Mouse (Mus musculus) neural tube, embryonic 14.5 days (tissue): ENCODE data around the gene Ntmt1. TPM values are rescaled to one million over a fixed set of nuclear protein-coding genes. Genes with fewer than 3 reads are reported as not detected.
A peak's percentile ranks its signal among the peaks of the same experiment; 100 is the strongest.

Source experiments
- ATAC-seq: fragments of 200-750 bp; cut with Nextera tagmentation; 2 replicates; pipeline ENCODE4 v1.8.0; 2017; ENCODE audit warnings: low read depth, mild to moderate bottlenecking, moderate TSS enrichment, moderate library complexity
- H3K27ac ChIP-seq: fragments of 300-500 bp; sonication (generic); 2 replicates; pipeline ENCODE4 v1.5.1; 2014; ENCODE audit warnings: low read depth, mild to moderate bottlenecking, control low read depth, low read length, moderate library complexity, mixed read lengths
- H3K27me3 ChIP-seq: fragments of 300-500 bp; sonication (generic); 2 replicates; pipeline ENCODE4 v1.6.1; 2014; ENCODE audit warnings: low read length; ENCODE audit not compliant: control insufficient read depth, insufficient read depth
- H3K36me3 ChIP-seq: fragments of 300-500 bp; sonication (generic); 2 replicates; pipeline ENCODE4 v1.6.1; 2014; ENCODE audit warnings: low read length, mixed read lengths; ENCODE audit not compliant: control insufficient read depth, insufficient read depth
- H3K4me1 ChIP-seq: fragments of 300-500 bp; sonication (generic); 2 replicates; pipeline ENCODE4 v1.6.1; 2014; ENCODE audit warnings: low read length; ENCODE audit not compliant: control insufficient read depth, insufficient read depth
- H3K4me2 ChIP-seq: fragments of 300-500 bp; sonication (generic); 2 replicates; pipeline ENCODE4 v1.6.1; 2014; ENCODE audit warnings: mild to moderate bottlenecking, low read depth, low read length, control low read depth
- H3K4me3 ChIP-seq: fragments of 300-500 bp; sonication (generic); 2 replicates; pipeline ENCODE4 v1.5.1; 2014; ENCODE audit warnings: low read depth, low read length, control low read depth, mixed read lengths
- H3K9ac ChIP-seq: fragments of 300-500 bp; sonication (generic); replicated peaks from 2 replicates; pipeline ENCODE4 v1.6.1; 2014; ENCODE audit warnings: low read depth, mild to moderate bottlenecking, control low read depth, low read length, mixed read lengths
- H3K9me3 ChIP-seq: fragments of 300-500 bp; sonication (generic); 2 replicates; pipeline ENCODE4 v1.6.1; 2016; ENCODE audit warnings: low read length; ENCODE audit not compliant: control insufficient read depth
- WGBS: fragments of 180-500 bp; shearing (Covaris S2); extraction: QIAGEN DNeasy Blood & Tissue Kit; methylation state at CpG from one replicate; pipeline ENCODE4 v1.1.7; 2014; 5-methylcytosine and 5-hydroxymethylcytosine counted together
- polyA plus RNA-seq: library from polyadenylated mRNA; unstranded; fragments of >200 nt; fragmentation: Nextera tagmentation; extraction: Ambion mirVana; gene quantifications from 2 replicates; pipeline ENCODE4 v1.2.1, GENCODE M21; 2014

Gene Ntmt1
- polyA plus RNA-seq, 1 experiment from 2014 or later = 112 TPM

- WGBS = 1% methylated on average over 78 of the region's 80 CpGs
- no peaks in the 10 kb centered on the region for H3K36me3 ChIP-seq
- no peak for ATAC-seq
These were observed 37.8 kb downstream of the Ntmt1 start for GRCm38 (mm10) chr2:30845152-30846070.

GRCm38 (mm10) chr2:30846236-30846635, 38.6 kb downstream of the Ntmt1 start:
- Histone ChIP-seq H3K4me1 (peaks cover 3% of the 10 kb centered on the region; the same call in 1 of the 2 replicates), H3K9ac (no peak overlapping the region), H3K36me3 (no peaks in the 10 kb centered on the region), H3K4me2 (0 out of 2 replicates have a peak overlapping the region, but pooled peaks have one; percentile 62), H3K9me3 (no peaks in the 10 kb centered on the region), H3K27me3 (peaks cover 31% of the 10 kb centered on the region), H3K4me3 (no peak overlapping the region), H3K27ac (no peak overlapping the region)
- ATAC-seq = no peak
- WGBS = 81% methylated on average over 8 of the region's 8 CpGs

More at GRCm38 (mm10) chr2:30845152-30846070, 37.8 kb downstream of the Ntmt1 start:
- peaks cover 3% of the 10 kb centered on the region; the same call in 1 of the 2 replicates for H3K4me1 ChIP-seq
- peak overlapping the region; percentile 37 for H3K4me3 ChIP-seq
- peaks cover 31% of the 10 kb centered on the region for H3K27me3 ChIP-seq
- peak overlapping the region; percentile 62 for H3K4me2 ChIP-seq
- 0 out of 2 replicates have a peak overlapping the region, but pooled peaks have one; percentile 13 for H3K9ac ChIP-seq
- no peaks in the 10 kb centered on the region for H3K9me3 ChIP-seq
- no peak overlapping the region for H3K27ac ChIP-seq

- Histone ChIP-seq H3K4me1 (peaks cover 3% of the 10 kb centered on the region; the same call in 1 of the 2 replicates), H3K4me2 (no peak overlapping the region), H3K27me3 (peaks cover 31% of the 10 kb centered on the region), H3K9me3 (no peaks in the 10 kb centered on the region), H3K9ac (no peak overlapping the region), H3K4me3 (no peak overlapping the region), H3K27ac (no peak overlapping the region), H3K36me3 (no peaks in the 10 kb centered on the region)
- WGBS = 38% methylated on average over 6 of the region's 6 CpGs
- ATAC-seq = no peak
These were observed 39.1 kb downstream of the Ntmt1 start for GRCm38 (mm10) chr2:30846723-30847122.

DNA sequence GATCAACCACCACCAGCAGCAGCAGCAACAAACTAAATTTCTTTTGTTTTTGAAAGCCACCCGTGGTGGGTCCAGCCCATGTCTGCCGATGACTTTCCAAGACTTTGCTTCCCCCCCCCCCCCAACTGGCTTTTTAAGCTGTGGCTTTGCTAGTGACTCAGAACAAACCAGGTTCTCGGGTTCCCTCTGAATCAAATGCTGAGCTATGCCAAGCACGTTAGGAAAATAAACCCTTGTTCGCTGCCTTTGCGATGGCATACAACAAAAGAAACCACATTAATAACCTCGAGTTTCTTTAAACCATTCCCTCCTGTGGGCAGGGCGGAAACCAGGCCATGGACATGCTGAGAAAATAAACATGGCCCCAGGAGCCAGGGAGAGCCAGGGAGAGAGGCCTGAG, 40.6 kb downstream of the Ntmt1 start:
- ATAC-seq = no peak
- Histone ChIP-seq H3K9ac (no peak overlapping the region), H3K27ac (no peak overlapping the region), H3K36me3 (no peaks in the 10 kb centered on the region), H3K27me3 (peaks cover 29% of the 10 kb centered on the region), H3K9me3 (no peaks in the 10 kb centered on the region), H3K4me1 (peaks cover 6% of the 10 kb centered on the region; the same call in 1 of the 2 replicates), H3K4me2 (no peak overlapping the region), H3K4me3 (no peak overlapping the region)
- 59% methylated on average over 8 of the region's 8 CpGs for WGBS

GRCm38 (mm10) chr2:30850581-30850980, 43.0 kb downstream of the Ntmt1 start:
- Histone ChIP-seq H3K9ac (no peak overlapping the region), H3K4me1 (0 out of 2 replicates have a peak, but pooled peaks cover 3% of the 10 kb centered on the region), H3K36me3 (no peaks in the 10 kb centered on the region), H3K4me2 (no peak overlapping the region), H3K27ac (no peak overlapping the region), H3K9me3 (no peaks in the 10 kb centered on the region), H3K4me3 (no peak overlapping the region), H3K27me3 (peaks cover 11% of the 10 kb centered on the region)
- no peak for ATAC-seq
- WGBS = 75% methylated on average over 6 of the region's 6 CpGs

DNA sequence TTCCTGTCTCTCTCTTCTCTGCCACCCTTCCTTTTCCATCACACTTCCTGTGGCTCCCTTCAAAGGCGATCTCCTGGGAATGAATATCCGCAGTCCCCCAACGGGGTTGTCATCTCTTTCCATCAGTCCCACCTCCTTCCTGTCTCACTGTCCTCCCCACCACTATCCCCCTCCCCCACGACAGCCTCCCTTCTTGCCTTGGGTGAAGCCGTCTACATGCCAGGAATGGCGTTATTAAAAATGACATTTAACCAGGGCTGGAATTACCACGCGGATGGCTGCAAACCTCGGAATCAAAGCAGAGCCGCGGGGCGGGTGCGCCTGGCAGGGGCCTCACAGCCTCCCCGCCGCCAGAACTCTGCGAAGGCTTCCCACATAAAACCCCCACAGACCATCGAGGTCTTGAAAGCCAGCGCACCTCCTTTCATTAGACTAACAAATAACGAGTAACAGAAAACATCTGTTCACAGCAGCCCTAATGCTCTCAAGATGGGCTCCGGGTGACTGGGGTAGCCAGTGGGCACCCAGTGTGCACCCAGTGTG, 45.2 kb downstream of the Ntmt1 start:
- Histone ChIP-seq H3K27ac (no peak overlapping the region), H3K36me3 (no peaks in the 10 kb centered on the region), H3K4me3 (no peak overlapping the region), H3K27me3 (no peaks in the 10 kb centered on the region), H3K4me1 (0 out of 2 replicates have a peak, but pooled peaks cover 3% of the 10 kb centered on the region), H3K9ac (no peak overlapping the region), H3K9me3 (no peaks in the 10 kb centered on the region), H3K4me2 (no peak overlapping the region)
- WGBS = 31% methylated on average over 20 of the region's 20 CpGs
- no peak for ATAC-seq

DNA sequence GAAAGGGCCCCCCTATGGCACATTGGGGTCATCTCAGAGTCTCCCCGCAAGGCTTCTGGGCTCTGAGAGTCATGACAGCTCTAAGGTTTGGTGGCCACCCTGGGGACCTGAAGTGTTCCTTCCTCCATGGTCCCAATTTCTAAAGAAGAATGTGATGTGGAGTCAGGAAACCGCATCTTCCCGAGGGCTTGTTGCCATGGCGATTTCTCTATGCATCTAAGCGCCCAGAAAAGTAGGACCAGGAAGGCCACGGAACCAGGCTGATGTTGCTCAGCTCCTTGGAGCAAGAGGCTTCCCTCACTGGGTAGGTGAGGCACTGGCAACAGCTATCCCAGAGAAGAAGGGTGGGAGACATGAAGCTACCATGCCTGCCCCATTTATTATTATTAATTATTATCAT, 49.5 kb downstream of the Ntmt1 start:
- ATAC-seq = no peak
- 0 out of 2 replicates have a peak, but pooled peaks cover 3% of the 10 kb centered on the region for H3K4me1 ChIP-seq
- WGBS = 63% methylated on average over 6 of the region's 6 CpGs

DNA sequence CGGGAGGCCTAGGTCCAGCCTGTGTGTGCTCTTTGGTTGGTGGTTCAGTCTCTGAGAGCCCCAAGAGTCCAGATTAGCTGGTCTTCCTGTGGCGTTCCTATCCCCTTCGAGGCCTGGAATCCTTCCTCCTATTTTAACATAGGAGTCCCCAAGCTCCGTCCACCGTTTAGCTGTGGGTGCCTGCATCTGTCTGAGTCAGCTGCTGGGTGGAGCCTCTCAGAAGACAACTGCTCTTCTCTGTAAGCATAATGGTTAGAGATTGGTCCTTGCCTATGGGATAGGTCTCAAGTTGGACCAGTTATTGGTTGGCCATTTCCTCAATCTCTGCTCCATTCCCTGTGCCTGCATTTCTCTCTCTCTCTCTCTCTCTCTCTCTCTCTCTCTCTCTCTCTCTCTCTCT, 52.2 kb downstream of the Ntmt1 start:
- WGBS = 79% methylated on average over 5 of the region's 5 CpGs

More for the DNA sequence above, 49.5 kb downstream of the Ntmt1 start:
- H3K27ac ChIP-seq = no peak overlapping the region
- no peak overlapping the region for H3K4me2 ChIP-seq
- H3K27me3 ChIP-seq = no peaks in the 10 kb centered on the region
- H3K9me3 ChIP-seq = no peaks in the 10 kb centered on the region
- no peak overlapping the region for H3K4me3 ChIP-seq
- H3K36me3 ChIP-seq = no peaks in the 10 kb centered on the region
- no peak overlapping the region for H3K9ac ChIP-seq

GRCm38 (mm10) chr2:30862081-30862480, 54.5 kb downstream of the Ntmt1 start:
- 66% methylated on average over 4 of the region's 4 CpGs for WGBS
- H3K9ac ChIP-seq = no peak overlapping the region
- no peak for ATAC-seq

More for the DNA sequence above, 52.2 kb downstream of the Ntmt1 start:
- Histone ChIP-seq H3K4me2 (no peak overlapping the region), H3K4me3 (no peak overlapping the region), H3K4me1 (no peaks in the 10 kb centered on the region), H3K9ac (no peak overlapping the region), H3K9me3 (no peaks in the 10 kb centered on the region), H3K27ac (no peak overlapping the region), H3K27me3 (peaks cover 5% of the 10 kb centered on the region; the same call in 1 of the 2 replicates), H3K36me3 (no peaks in the 10 kb centered on the region)
- no peak for ATAC-seq

More at GRCm38 (mm10) chr2:30862081-30862480, 54.5 kb downstream of the Ntmt1 start:
- Histone ChIP-seq H3K4me3 (no peak overlapping the region), H3K27ac (no peak overlapping the region), H3K27me3 (peaks cover 9% of the 10 kb centered on the region), H3K9me3 (no peaks in the 10 kb centered on the region), H3K36me3 (no peaks in the 10 kb centered on the region), H3K4me2 (no peak overlapping the region), H3K4me1 (no peaks in the 10 kb centered on the region)
